Mouse (Mus musculus): Measurements from ENCODE around the gene Igf2bp3. TPM values are rescaled to one million over a fixed set of nuclear protein-coding genes. Genes with fewer than 3 reads are reported as not detected.

Igf2bp3 gene
- total and polyA plus RNA-seq, 2 experiments from 2014 or later = 12.3 to 12.8 TPM

- H3K9me3 ChIP-seq (ENCODE audit: low read length) = no peaks in the 10 kb centered on the region
- no peaks in the 10 kb centered on the region for H3K36me3 ChIP-seq (ENCODE audit: insufficient read depth)
- H3K27me3 ChIP-seq (ENCODE audit: insufficient read depth, low read length) = no peaks in the 10 kb centered on the region
- H3K4me2 ChIP-seq (ENCODE audit: low read depth) = peak overlapping the region; percentile 90
- H3K27ac ChIP-seq (ENCODE audit: low read depth, low read length) = peak overlapping the region; percentile 64
- H3K4me1 ChIP-seq (ENCODE audit: insufficient read depth) = peaks cover 11% of the 10 kb centered on the region
- under 1% methylated on average over 73 of the region's 76 CpGs for WGBS
- peak overlapping the region; percentile 66 for H3K9ac ChIP-seq
- ATAC-seq = 0 out of 2 replicates have a peak, but pooled peaks have one; percentile 10
- no peak for TF ChIP-seq CTCF (IDR thresholded peaks at IDR 0.05; ENCODE audit: low read depth)
- peak; percentile 75 for DNase-seq
- H3K4me3 ChIP-seq (ENCODE audit: low read depth, low read length) = peak overlapping the region; percentile 66
Measured at GRCm38 (mm10) chr6:49214086-49214927, 450 bp downstream of the Igf2bp3 start.

- 0 out of 2 replicates have a peak, but pooled peaks have one; percentile 11 for ATAC-seq
- Histone ChIP-seq H3K4me2 (ENCODE audit: low read depth) (peak overlapping the region; percentile 90), H3K27me3 (ENCODE audit: insufficient read depth, low read length) (no peaks in the 10 kb centered on the region), H3K36me3 (ENCODE audit: insufficient read depth) (no peaks in the 10 kb centered on the region), H3K9ac (peak overlapping the region; percentile 66), H3K4me1 (ENCODE audit: insufficient read depth) (peaks cover 11% of the 10 kb centered on the region), H3K27ac (ENCODE audit: low read depth, low read length) (no peak overlapping the region), H3K9me3 (ENCODE audit: low read length) (no peaks in the 10 kb centered on the region), H3K4me3 (ENCODE audit: low read depth, low read length) (peak overlapping the region; percentile 66)
- 4% methylated on average over 45 of the region's 50 CpGs for WGBS
- peak; percentile 49 for DNase-seq
- no peak for TF ChIP-seq CTCF (IDR thresholded peaks at IDR 0.05; ENCODE audit: low read depth)
Measured at GRCm38 (mm10) chr6:49213581-49214085, 1.1 kb downstream of the Igf2bp3 start.

GRCm38 (mm10) chr6:49212931-49213580 lies 1.7 kb downstream of the Igf2bp3 start:
- ATAC-seq (no peak), DNase-seq (no peak)
- H3K27ac ChIP-seq (ENCODE audit: low read depth, low read length) = no peak overlapping the region
- TF ChIP-seq CTCF (IDR thresholded peaks at IDR 0.05; ENCODE audit: low read depth) = no peak
- H3K4me2 ChIP-seq (ENCODE audit: low read depth) = peak overlapping the region; percentile 90
- whole genome bisulfite sequencing = 4% methylated on average over 20 of the region's 20 CpGs
- no peaks in the 10 kb centered on the region for H3K27me3 ChIP-seq (ENCODE audit: insufficient read depth, low read length)
- no peaks in the 10 kb centered on the region for H3K9me3 ChIP-seq (ENCODE audit: low read length)
- H3K9ac ChIP-seq = peak overlapping the region; percentile 66
- H3K36me3 ChIP-seq (ENCODE audit: insufficient read depth) = no peaks in the 10 kb centered on the region
- H3K4me3 ChIP-seq (ENCODE audit: low read depth, low read length) = peak overlapping the region; percentile 66
- H3K4me1 ChIP-seq (ENCODE audit: insufficient read depth) = peaks cover 11% of the 10 kb centered on the region

GRCm38 (mm10) chr6:49212141-49212540 lies 2.6 kb downstream of the Igf2bp3 start:
- DNase-seq = no peak
- Histone ChIP-seq H3K9me3 (ENCODE audit: low read length) (no peaks in the 10 kb centered on the region), H3K36me3 (ENCODE audit: insufficient read depth) (no peaks in the 10 kb centered on the region), H3K27ac (ENCODE audit: low read depth, low read length) (no peak overlapping the region), H3K4me3 (ENCODE audit: low read depth, low read length) (no peak overlapping the region), H3K4me1 (ENCODE audit: insufficient read depth) (peaks cover 11% of the 10 kb centered on the region), H3K4me2 (ENCODE audit: low read depth) (no peak overlapping the region), H3K9ac (no peak overlapping the region), H3K27me3 (ENCODE audit: insufficient read depth, low read length) (no peaks in the 10 kb centered on the region)
- ATAC-seq = no peak
- TF ChIP-seq CTCF (IDR thresholded peaks at IDR 0.05; ENCODE audit: low read depth) = no peak
- WGBS = 31% methylated on average over 2 of the region's 4 CpGs

GRCm38 (mm10) chr6:49211596-49211995 lies 3.2 kb downstream of the Igf2bp3 start:
- no peak for ATAC-seq
- no peak overlapping the region for H3K9ac ChIP-seq
- no peak overlapping the region for H3K4me2 ChIP-seq (ENCODE audit: low read depth)
- H3K9me3 ChIP-seq (ENCODE audit: low read length) = no peaks in the 10 kb centered on the region
- peaks cover 11% of the 10 kb centered on the region for H3K4me1 ChIP-seq (ENCODE audit: insufficient read depth)
- 19% methylated on average over 5 of the region's 5 CpGs for WGBS
- TF ChIP-seq CTCF (IDR thresholded peaks at IDR 0.05; ENCODE audit: low read depth) = no peak
- DNase-seq = no peak
- H3K36me3 ChIP-seq (ENCODE audit: insufficient read depth) = 0 out of 2 replicates have a peak, but pooled peaks cover under 1% of the 10 kb centered on the region
- H3K27ac ChIP-seq (ENCODE audit: low read depth, low read length) = no peak overlapping the region
- H3K4me3 ChIP-seq (ENCODE audit: low read depth, low read length) = no peak overlapping the region
- no peaks in the 10 kb centered on the region for H3K27me3 ChIP-seq (ENCODE audit: insufficient read depth, low read length)

GRCm38 (mm10) chr6:49209881-49210854 lies 4.6 kb downstream of the Igf2bp3 start:
- 0 out of 2 replicates have a peak, but pooled peaks cover 3% of the 10 kb centered on the region for H3K36me3 ChIP-seq (ENCODE audit: insufficient read depth)
- H3K27me3 ChIP-seq (ENCODE audit: insufficient read depth, low read length) = no peaks in the 10 kb centered on the region
- DNase-seq (no peak), ATAC-seq (no peak)
- WGBS = 15% methylated on average over 14 of the region's 14 CpGs
- H3K9me3 ChIP-seq (ENCODE audit: low read length) = no peaks in the 10 kb centered on the region
- H3K4me3 ChIP-seq (ENCODE audit: low read depth, low read length) = no peak overlapping the region
- no peak overlapping the region for H3K27ac ChIP-seq (ENCODE audit: low read depth, low read length)
- H3K9ac ChIP-seq = no peak overlapping the region
- H3K4me2 ChIP-seq (ENCODE audit: low read depth) = peak overlapping the region; percentile 18
- H3K4me1 ChIP-seq (ENCODE audit: insufficient read depth) = peaks cover 11% of the 10 kb centered on the region
- TF ChIP-seq CTCF (IDR thresholded peaks at IDR 0.05; ENCODE audit: low read depth) = no peak

Measured in forebrain, postnatal 0 days (tissue).